Mouse (Mus musculus) heart, postnatal 0 days (tissue): ENCODE data around the gene Dpy19l3.

Experiments
- CTCF ChIP-seq: IDR thresholded peaks from 2 replicates; pipeline ENCODE4 v1.5.1; 2016; ENCODE audit warnings: antibody characterized with exemption, control low read depth, low read depth
- EP300 ChIP-seq: IDR thresholded peaks from 2 replicates; pipeline ENCODE4 v1.6.1; 2016; ENCODE audit warnings: antibody characterized with exemption, low read depth

DNA sequence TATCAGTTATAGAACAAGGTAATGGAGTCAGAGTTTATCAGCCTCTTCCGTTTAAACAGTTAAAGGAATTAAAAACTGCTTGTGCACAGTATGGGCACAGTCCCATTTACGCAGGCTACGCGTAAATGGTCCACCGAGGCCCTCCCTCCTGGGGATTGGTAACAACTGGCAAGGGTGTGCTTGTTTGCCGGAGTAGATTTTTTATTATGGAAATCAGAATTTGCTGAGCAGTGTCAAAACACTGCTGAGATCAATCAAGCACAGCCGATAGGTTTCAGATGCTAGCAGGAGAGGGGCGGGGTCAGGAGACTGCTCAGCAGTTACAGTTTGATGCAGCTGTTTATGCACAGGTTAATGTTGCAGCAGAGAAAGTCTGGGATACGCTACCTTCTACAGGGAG is 66.0 kb downstream of the Dpy19l3 start:
- TF ChIP-seq CTCF (no peak), EP300 (no peak)
